Mouse (Mus musculus) limb, embryonic 15.5 days (tissue): ENCODE measurements around the gene Mmp24. TPM values are rescaled to one million over a fixed set of nuclear protein-coding genes. Genes with fewer than 3 reads are reported as not detected.

Experiments used
- ATAC-seq: fragments of 200-750 bp; cut with Nextera tagmentation; 2 replicates; pipeline ENCODE4 v1.8.0; 2017; ENCODE audit warnings: low read depth, moderate TSS enrichment; ENCODE audit not compliant: insufficient number of reproducible peaks, low FRiP score, low TSS enrichment
- H3K27ac ChIP-seq: fragments of 300-500 bp; sonication (generic); 2 replicates; pipeline ENCODE4 v1.5.1; 2015; ENCODE audit warnings: moderate library complexity, mild to moderate bottlenecking, inconsistent platforms
- H3K27me3 ChIP-seq: fragments of 300-500 bp; sonication (generic); 2 replicates; pipeline ENCODE4 v1.6.1; 2015; ENCODE audit warnings: inconsistent platforms
- H3K36me3 ChIP-seq: fragments of 300-500 bp; sonication (generic); 2 replicates; pipeline ENCODE4 v1.6.1; 2015; ENCODE audit warnings: inconsistent platforms
- H3K4me1 ChIP-seq: fragments of 300-500 bp; sonication (generic); 2 replicates; pipeline ENCODE4 v1.6.1; 2015; ENCODE audit warnings: inconsistent platforms
- H3K4me2 ChIP-seq: fragments of 300-500 bp; sonication (generic); 2 replicates; pipeline ENCODE4 v1.6.1; 2015; ENCODE audit warnings: mild to moderate bottlenecking, inconsistent platforms
- H3K4me3 ChIP-seq: fragments of 300-500 bp; sonication (generic); 2 replicates; pipeline ENCODE4 v1.5.1; 2015; ENCODE audit warnings: mild to moderate bottlenecking, inconsistent platforms
- H3K9ac ChIP-seq: fragments of 300-500 bp; sonication (generic); 2 replicates; pipeline ENCODE4 v1.6.1; 2015; ENCODE audit warnings: inconsistent platforms
- H3K9me3 ChIP-seq: fragments of 300-500 bp; sonication (generic); 2 replicates; pipeline ENCODE4 v1.6.1; 2016; ENCODE audit warnings: inconsistent platforms
- WGBS: fragments of 180-500 bp; shearing (Covaris S2); methylation state at CpG from one replicate; pipeline ENCODE4 v1.1.7; 2015; 5-methylcytosine and 5-hydroxymethylcytosine counted together
- polyA plus RNA-seq: library from polyadenylated mRNA; unstranded; fragments of >200 nt; fragmentation: Nextera tagmentation; extraction: Ambion mirVana; gene quantifications from 2 replicates; pipeline ENCODE4 v1.2.1, GENCODE M21; 2015

Mmp24 gene
- polyA plus RNA-seq, 1 experiment from 2014 or later = 0.06 TPM

- 46% methylated on average over 6 of the region's 6 CpGs for WGBS
- Histone ChIP-seq H3K27ac (no peak overlapping the region), H3K4me2 (no peak overlapping the region), H3K9me3 (no peaks in the 10 kb centered on the region), H3K9ac (no peak overlapping the region), H3K36me3 (no peaks in the 10 kb centered on the region), H3K4me3 (no peak overlapping the region), H3K4me1 (peaks cover 6% of the 10 kb centered on the region; the same call in 1 of the 2 replicates), H3K27me3 (no peaks in the 10 kb centered on the region)
- no peak for ATAC-seq
These were observed 30.2 kb downstream of the Mmp24 start for GRCm38 (mm10) chr2:155805231-155805924.

GRCm38 (mm10) chr2:155805925-155806255 is 30.7 kb downstream of the Mmp24 start:
- Histone ChIP-seq H3K9ac (no peak overlapping the region), H3K4me1 (peaks cover 6% of the 10 kb centered on the region; the same call in 1 of the 2 replicates), H3K27me3 (no peaks in the 10 kb centered on the region), H3K27ac (no peak overlapping the region), H3K36me3 (no peaks in the 10 kb centered on the region), H3K9me3 (no peaks in the 10 kb centered on the region), H3K4me3 (no peak overlapping the region), H3K4me2 (no peak overlapping the region)
- no peak for ATAC-seq
- whole genome bisulfite sequencing = 81% methylated on average over 6 of the region's 6 CpGs

- H3K27me3 ChIP-seq = no peaks in the 10 kb centered on the region
- ATAC-seq = no peak
- H3K9ac ChIP-seq = no peak overlapping the region
- no peaks in the 10 kb centered on the region for H3K9me3 ChIP-seq
- H3K4me1 ChIP-seq = peaks cover 6% of the 10 kb centered on the region; the same call in 1 of the 2 replicates
- 59% methylated on average over 5 of the region's 5 CpGs for WGBS
- no peak overlapping the region for H3K4me2 ChIP-seq
- H3K27ac ChIP-seq = no peak overlapping the region
- H3K36me3 ChIP-seq = no peaks in the 10 kb centered on the region
- H3K4me3 ChIP-seq = no peak overlapping the region
These were observed 31.4 kb downstream of the Mmp24 start for GRCm38 (mm10) chr2:155806548-155806947.

GRCm38 (mm10) chr2:155807408-155807807 is 32.3 kb downstream of the Mmp24 start:
- Histone ChIP-seq H3K27me3 (no peaks in the 10 kb centered on the region), H3K4me3 (no peak overlapping the region), H3K9ac (no peak overlapping the region), H3K9me3 (no peaks in the 10 kb centered on the region), H3K27ac (no peak overlapping the region), H3K36me3 (no peaks in the 10 kb centered on the region), H3K4me2 (no peak overlapping the region), H3K4me1 (peaks cover 6% of the 10 kb centered on the region; the same call in 1 of the 2 replicates)
- 46% methylated on average over 4 of the region's 4 CpGs for WGBS
- ATAC-seq = no peak

- H3K36me3 ChIP-seq = no peaks in the 10 kb centered on the region
- WGBS = 82% methylated on average over 4 of the region's 4 CpGs
These were observed 34.5 kb downstream of the Mmp24 start for GRCm38 (mm10) chr2:155809620-155810019.

GRCm38 (mm10) chr2:155811821-155812396 is 36.8 kb downstream of the Mmp24 start:
- no peak for ATAC-seq
- H3K4me2 ChIP-seq = no peak overlapping the region
- no peak overlapping the region for H3K4me3 ChIP-seq
- H3K27ac ChIP-seq = no peak overlapping the region
- no peaks in the 10 kb centered on the region for H3K9me3 ChIP-seq
- no peaks in the 10 kb centered on the region for H3K4me1 ChIP-seq
- H3K36me3 ChIP-seq = no peaks in the 10 kb centered on the region
- H3K9ac ChIP-seq = no peak overlapping the region
- H3K27me3 ChIP-seq = no peaks in the 10 kb centered on the region
- 35% methylated on average over 16 of the region's 16 CpGs for WGBS

More at GRCm38 (mm10) chr2:155809620-155810019, 34.5 kb downstream of the Mmp24 start:
- Histone ChIP-seq H3K4me3 (no peak overlapping the region), H3K27me3 (no peaks in the 10 kb centered on the region), H3K4me1 (peaks cover 6% of the 10 kb centered on the region; the same call in 1 of the 2 replicates), H3K27ac (no peak overlapping the region), H3K4me2 (no peak overlapping the region), H3K9me3 (no peaks in the 10 kb centered on the region), H3K9ac (no peak overlapping the region)
- ATAC-seq = no peak

- no peak overlapping the region for H3K9ac ChIP-seq
- H3K27ac ChIP-seq = no peak overlapping the region
- no peaks in the 10 kb centered on the region for H3K36me3 ChIP-seq
- no peak overlapping the region for H3K4me2 ChIP-seq
- WGBS = 77% methylated on average over 4 of the region's 4 CpGs
- H3K4me1 ChIP-seq = peaks cover 3% of the 10 kb centered on the region
- no peak for ATAC-seq
- H3K27me3 ChIP-seq = no peaks in the 10 kb centered on the region
- H3K9me3 ChIP-seq = no peaks in the 10 kb centered on the region
- H3K4me3 ChIP-seq = no peak overlapping the region
These were observed 37.5 kb downstream of the Mmp24 start for GRCm38 (mm10) chr2:155812637-155813036.

GRCm38 (mm10) chr2:155814829-155815228 is 39.7 kb downstream of the Mmp24 start:
- H3K27ac ChIP-seq = no peak overlapping the region
- peaks cover 22% of the 10 kb centered on the region for H3K4me1 ChIP-seq
- H3K9me3 ChIP-seq = no peaks in the 10 kb centered on the region
- no peaks in the 10 kb centered on the region for H3K27me3 ChIP-seq
- no peak overlapping the region for H3K9ac ChIP-seq
- H3K4me2 ChIP-seq = no peak overlapping the region
- H3K36me3 ChIP-seq = peaks cover 4% of the 10 kb centered on the region
- H3K4me3 ChIP-seq = no peak overlapping the region
- ATAC-seq = no peak
- 14% methylated on average over 5 of the region's 5 CpGs for WGBS

- 100% methylated on average over 1 of the region's 1 CpGs for WGBS
- H3K36me3 ChIP-seq = peaks cover 17% of the 10 kb centered on the region
- no peaks in the 10 kb centered on the region for H3K27me3 ChIP-seq
- no peak overlapping the region for H3K4me3 ChIP-seq
- no peak overlapping the region for H3K4me2 ChIP-seq
- no peak overlapping the region for H3K27ac ChIP-seq
- no peaks in the 10 kb centered on the region for H3K9me3 ChIP-seq
- H3K4me1 ChIP-seq = peaks cover 27% of the 10 kb centered on the region
- H3K9ac ChIP-seq = no peak overlapping the region
- ATAC-seq = no peak
These were observed 41.0 kb downstream of the Mmp24 start for GRCm38 (mm10) chr2:155816179-155816578.

- Histone ChIP-seq H3K36me3 (peaks cover 29% of the 10 kb centered on the region), H3K27me3 (no peaks in the 10 kb centered on the region), H3K4me3 (0 out of 2 replicates have a peak overlapping the region, but pooled peaks have one; percentile 78), H3K4me2 (peak overlapping the region; percentile 86; the same call in 1 of the 2 replicates), H3K27ac (no peak overlapping the region), H3K9me3 (no peaks in the 10 kb centered on the region), H3K9ac (no peak overlapping the region), H3K4me1 (peaks cover 27% of the 10 kb centered on the region)
- no peak for ATAC-seq
- WGBS = 84% methylated on average over 10 of the region's 10 CpGs
These were observed 42.4 kb downstream of the Mmp24 start for GRCm38 (mm10) chr2:155817301-155818245.

- peak overlapping the region; percentile 88 for H3K27ac ChIP-seq
- peaks cover 27% of the 10 kb centered on the region for H3K4me1 ChIP-seq
- WGBS = 2% methylated on average over 32 of the region's 37 CpGs
- peak overlapping the region; percentile 86 for H3K4me2 ChIP-seq
- ATAC-seq = peak; percentile 91
- H3K36me3 ChIP-seq = peaks cover 42% of the 10 kb centered on the region
- peak overlapping the region; percentile 76 for H3K9ac ChIP-seq
- H3K4me3 ChIP-seq = peak overlapping the region; percentile 78
- no peaks in the 10 kb centered on the region for H3K9me3 ChIP-seq
- no peaks in the 10 kb centered on the region for H3K27me3 ChIP-seq
These were observed 43.7 kb downstream of the Mmp24 start for GRCm38 (mm10) chr2:155818596-155819391.
